Mouse (Mus musculus): ENCODE data around the gene Ctsh. TPM values are rescaled to one million over a fixed set of nuclear protein-coding genes. Genes with fewer than 3 reads are reported as not detected.
A peak's percentile ranks its signal among the peaks of the same experiment; 100 is the strongest.

Gene Ctsh
- polyA plus RNA-seq, 2 experiments = 34.7 to 87.0 TPM

GRCm38 (mm10) chr9:90084152-90084551, 30.2 kb downstream of the Ctsh start:
- no peaks in the 10 kb centered on the region for H3K27me3 ChIP-seq (ENCODE audit: control insufficient read depth, insufficient read depth, low read length)
- no peak for ATAC-seq (ENCODE audit: insufficient read depth)
- H3K9ac ChIP-seq (replicated peaks) = no peak overlapping the region
- WGBS (ENCODE audit: insufficient replicate concordance) = 77% methylated on average over 3 of the region's 3 CpGs
- H3K4me2 ChIP-seq (ENCODE audit: low read depth) = no peak overlapping the region
- peaks cover 4% of the 10 kb centered on the region for H3K36me3 ChIP-seq (replicated peaks; ENCODE audit: control insufficient read depth, insufficient read depth, low read depth)
- no peak for DNase-seq (ENCODE audit: low read depth in 3 of 3, low spot score in 3 of 3)
- H3K9me3 ChIP-seq (ENCODE audit: control insufficient read depth, low read length) = no peaks in the 10 kb centered on the region
- H3K27ac ChIP-seq = no peak overlapping the region
- no peaks in the 10 kb centered on the region for H3K4me1 ChIP-seq (replicated peaks; ENCODE audit: control insufficient read depth in 2 of 2, insufficient read depth in 2 of 2, low read length in 1 of 2)
- no peak for TF ChIP-seq CTCF (IDR thresholded peaks at IDR 0.05; ENCODE audit: low read depth)
- no peak for TF ChIP-seq EP300 (IDR thresholded peaks at IDR 0.05; ENCODE audit: low read depth)
- no peak overlapping the region for H3K4me3 ChIP-seq (ENCODE audit: insufficient read depth in 1 of 2, low read depth in 2 of 2, low read length in 2 of 2)

GRCm38 (mm10) chr9:90084766-90085468, 31.0 kb downstream of the Ctsh start:
- WGBS (ENCODE audit: insufficient replicate concordance) = 64% methylated on average over 8 of the region's 8 CpGs
- no peak for ATAC-seq (ENCODE audit: insufficient read depth)

GRCm38 (mm10) chr9:90087906-90088485, 34.0 kb downstream of the Ctsh start:
- 62% methylated on average over 2 of the region's 2 CpGs for WGBS (ENCODE audit: insufficient replicate concordance)
- H3K4me3 ChIP-seq (ENCODE audit: insufficient read depth in 1 of 2, low read depth in 2 of 2, low read length in 2 of 2) = no peak overlapping the region
- H3K36me3 ChIP-seq (replicated peaks; ENCODE audit: control insufficient read depth, insufficient read depth, low read depth) = peaks cover 33% of the 10 kb centered on the region
- no peak for ATAC-seq (ENCODE audit: insufficient read depth)
- no peaks in the 10 kb centered on the region for H3K4me1 ChIP-seq (replicated peaks; ENCODE audit: control insufficient read depth in 2 of 2, insufficient read depth in 2 of 2, low read length in 1 of 2)
- no peak overlapping the region for H3K9ac ChIP-seq (replicated peaks)
- H3K4me2 ChIP-seq (ENCODE audit: low read depth) = no peak overlapping the region
- no peak for TF ChIP-seq EP300 (IDR thresholded peaks at IDR 0.05; ENCODE audit: low read depth)
- TF ChIP-seq CTCF (IDR thresholded peaks at IDR 0.05; ENCODE audit: low read depth) = no peak
- no peak overlapping the region for H3K27ac ChIP-seq
- no peaks in the 10 kb centered on the region for H3K27me3 ChIP-seq (ENCODE audit: control insufficient read depth, insufficient read depth, low read length)
- H3K9me3 ChIP-seq (ENCODE audit: control insufficient read depth, low read length) = no peaks in the 10 kb centered on the region
- DNase-seq (ENCODE audit: low read depth in 3 of 3, low spot score in 3 of 3) = no peak

More at GRCm38 (mm10) chr9:90084766-90085468, 31.0 kb downstream of the Ctsh start:
- Histone ChIP-seq H3K4me2 (ENCODE audit: low read depth) (no peak overlapping the region), H3K4me3 (ENCODE audit: insufficient read depth in 1 of 2, low read depth in 2 of 2, low read length in 2 of 2) (no peak overlapping the region), H3K9me3 (ENCODE audit: control insufficient read depth, low read length) (no peaks in the 10 kb centered on the region), H3K27me3 (ENCODE audit: control insufficient read depth, insufficient read depth, low read length) (no peaks in the 10 kb centered on the region), H3K9ac (replicated peaks) (no peak overlapping the region), H3K27ac (no peak overlapping the region), H3K4me1 (replicated peaks; ENCODE audit: control insufficient read depth in 2 of 2, insufficient read depth in 2 of 2, low read length in 1 of 2) (no peaks in the 10 kb centered on the region), H3K36me3 (replicated peaks; ENCODE audit: control insufficient read depth, insufficient read depth, low read depth) (peaks cover 10% of the 10 kb centered on the region)
- TF ChIP-seq CTCF (IDR thresholded peaks at IDR 0.05; ENCODE audit: low read depth) (no peak), EP300 (IDR thresholded peaks at IDR 0.05; ENCODE audit: low read depth) (no peak)
- DNase-seq (ENCODE audit: low read depth in 3 of 3, low spot score in 3 of 3) = no peak

GRCm38 (mm10) chr9:90089339-90090104, 35.6 kb downstream of the Ctsh start:
- no peak for DNase-seq (ENCODE audit: low read depth in 3 of 3, low spot score in 3 of 3)
- 86% methylated on average over 6 of the region's 6 CpGs for whole genome bisulfite sequencing (ENCODE audit: insufficient replicate concordance)
- TF ChIP-seq CTCF (IDR thresholded peaks at IDR 0.05; ENCODE audit: low read depth) (no peak), EP300 (IDR thresholded peaks at IDR 0.05; ENCODE audit: low read depth) (no peak)
- H3K9me3 ChIP-seq (ENCODE audit: control insufficient read depth, low read length) = no peaks in the 10 kb centered on the region
- H3K9ac ChIP-seq (replicated peaks) = no peak overlapping the region
- H3K36me3 ChIP-seq (replicated peaks; ENCODE audit: control insufficient read depth, insufficient read depth, low read depth) = peaks cover 43% of the 10 kb centered on the region
- H3K27me3 ChIP-seq (ENCODE audit: control insufficient read depth, insufficient read depth, low read length) = no peaks in the 10 kb centered on the region
- no peak overlapping the region for H3K27ac ChIP-seq
- no peak for ATAC-seq (ENCODE audit: insufficient read depth)
- no peak overlapping the region for H3K4me2 ChIP-seq (ENCODE audit: low read depth)
- H3K4me3 ChIP-seq (ENCODE audit: insufficient read depth in 1 of 2, low read depth in 2 of 2, low read length in 2 of 2) = no peak overlapping the region
- no peaks in the 10 kb centered on the region for H3K4me1 ChIP-seq (replicated peaks; ENCODE audit: control insufficient read depth in 2 of 2, insufficient read depth in 2 of 2, low read length in 1 of 2)

GRCm38 (mm10) chr9:90098934-90099333, 45.0 kb downstream of the Ctsh start:
- TF ChIP-seq CTCF (IDR thresholded peaks at IDR 0.05; ENCODE audit: low read depth) (peak; percentile 45; the same call in 1 of the 2 replicates), EP300 (IDR thresholded peaks at IDR 0.05; ENCODE audit: low read depth) (no peak)
- Histone ChIP-seq H3K4me1 (replicated peaks; ENCODE audit: control insufficient read depth in 2 of 2, insufficient read depth in 2 of 2, low read length in 1 of 2) (no peaks in the 10 kb centered on the region), H3K36me3 (replicated peaks; ENCODE audit: control insufficient read depth, insufficient read depth, low read depth) (peaks cover 80% of the 10 kb centered on the region), H3K27ac (no peak overlapping the region), H3K27me3 (ENCODE audit: control insufficient read depth, insufficient read depth, low read length) (no peaks in the 10 kb centered on the region), H3K4me2 (ENCODE audit: low read depth) (no peak overlapping the region), H3K9me3 (ENCODE audit: control insufficient read depth, low read length) (no peaks in the 10 kb centered on the region), H3K4me3 (ENCODE audit: insufficient read depth in 1 of 2, low read depth in 2 of 2, low read length in 2 of 2) (no peak overlapping the region), H3K9ac (replicated peaks) (no peak overlapping the region)
- DNase-seq (ENCODE audit: low read depth in 3 of 3, low spot score in 3 of 3) (no peak), ATAC-seq (ENCODE audit: insufficient read depth) (no peak)
- 71% methylated on average over 5 of the region's 5 CpGs for WGBS (ENCODE audit: insufficient replicate concordance)

All from liver, embryonic 14.5 days (tissue).